Mouse (Mus musculus) CH12.LX (cell line): ENCODE results near the gene Fam227b.

ENCODE experiments used
- BHLHE40 ChIP-seq: IDR thresholded peaks from 2 replicates; pipeline ENCODE4 v1.6.1; 2011; ENCODE audit warnings: mild to moderate bottlenecking, low read depth, low read length, improper control_type of control experiment
- CHD1 ChIP-seq: IDR thresholded peaks from 2 replicates; pipeline ENCODE4 v1.6.1; 2012; ENCODE audit warnings: low read depth, low read length, improper control_type of control experiment, inconsistent platforms
- CTCF ChIP-seq, 2 experiments: IDR thresholded peaks in 1 of 2; conservative IDR thresholded peaks in 1 of 2; 2 replicates each; pipeline ENCODE4 v1.5.1; 2011 to 2012; ENCODE audit warnings: low read depth in 2 of 2, low read length in 2 of 2, improper control_type of control experiment in 1 of 2, inconsistent platforms in 1 of 2, mild to moderate bottlenecking in 1 of 2, moderate library complexity in 1 of 2
- E2F4 ChIP-seq: IDR thresholded peaks from 2 replicates; pipeline ENCODE4 v1.6.1; 2011; ENCODE audit warnings: low read depth, low read length, improper control_type of control experiment; ENCODE audit not compliant: insufficient replicate concordance
- JUN ChIP-seq: IDR thresholded peaks from 2 replicates; pipeline ENCODE4 v1.6.1; 2011; ENCODE audit warnings: low read depth, mild to moderate bottlenecking, low read length, improper control_type of control experiment, moderate library complexity; ENCODE audit not compliant: insufficient read depth
- MAX ChIP-seq: IDR thresholded peaks from 2 replicates; pipeline ENCODE4 v1.6.1; 2011; ENCODE audit warnings: low read length, improper control_type of control experiment
- MAZ ChIP-seq: IDR thresholded peaks from 2 replicates; pipeline ENCODE4 v1.6.1; 2012; ENCODE audit warnings: low read depth, mild to moderate bottlenecking, inconsistent platforms, low read length, improper control_type of control experiment, moderate library complexity
- POLR2A ChIP-seq: IDR thresholded peaks from 2 replicates; pipeline ENCODE4 v1.6.1; 2011; ENCODE audit warnings: low read depth, mild to moderate bottlenecking, improper control_type of control experiment, low read length
- TBP ChIP-seq: conservative IDR thresholded peaks from 2 replicates; pipeline ENCODE4 v1.6.1; 2011; ENCODE audit warnings: low read depth, low read length, improper control_type of control experiment
- TCF12 ChIP-seq: IDR thresholded peaks from 2 replicates; pipeline ENCODE4 v1.6.1; 2014; ENCODE audit warnings: low read depth, mild to moderate bottlenecking, inconsistent platforms, low read length, improper control_type of control experiment
- ZMIZ1 ChIP-seq: IDR thresholded peaks from 2 replicates; pipeline ENCODE4 v1.6.1; 2012; ENCODE audit warnings: low read depth, mild to moderate bottlenecking, inconsistent platforms, low read length, improper control_type of control experiment

- TF ChIP-seq TCF12: no peak
- no peak for TF ChIP-seq CTCF (conservative IDR thresholded peaks at IDR 0.05 in 1 of 2, IDR thresholded peaks at IDR 0.05 in 1 of 2; ENCODE audit: low read depth in 2 of 2, low read length in 2 of 2)
- TF ChIP-seq MAZ: no peak
- TF ChIP-seq BHLHE40: no peak
- no peak for TF ChIP-seq CHD1
- TF ChIP-seq ZMIZ1: no peak
- TF ChIP-seq POLR2A: no peak
- TF ChIP-seq MAX: no peak
- TF ChIP-seq JUN: no peak
- no peak for TF ChIP-seq E2F4
- no peak for TF ChIP-seq TBP
Observed at GRCm38 (mm10) chr2:126062876-126063275, 88.9 kb downstream of the Fam227b start.
